Mouse (Mus musculus) erythroid progenitor cell, adult 5-6 weeks (primary cell): Measurements from ENCODE around the gene Tenm4. TPM values are rescaled to one million over a fixed set of nuclear protein-coding genes. Genes with fewer than 3 reads are reported as not detected.

ENCODE experiments used
- ATAC-seq: replicated peaks from 2 replicates; pipeline ENCODE4 v1.8.0; 2016; ENCODE audit warnings: moderate number of reproducible peaks, mild to moderate bottlenecking, moderate TSS enrichment, inconsistent platforms; ENCODE audit not compliant: poor library complexity, low FRiP score, severe bottlenecking
- total RNA-seq, 2 experiments: library from RNA; stranded (forward) in 1 of 2; stranded (reverse) in 1 of 2; fragments of 150-400 nt in 1 of 2; fragments of 186-747, 209-891 nt in 1 of 2; gene quantifications; 2 replicates each; pipeline versions ENCODE4 v1.2.3 to v1.2.4; 2015 to 2017; ENCODE audit warnings: low replicate concordance in 2 of 2

Gene Tenm4
- total RNA-seq, 2 experiments from 2014 or later: 0.23 to 1.7 TPM

GRCm38 (mm10) chr7:96808059-96808646 lies 637.1 kb downstream of the Tenm4 start:
- ATAC-seq: no peak

GRCm38 (mm10) chr7:96811691-96812090 lies 640.6 kb downstream of the Tenm4 start:
- no peak for ATAC-seq

- ATAC-seq: no peak
These were observed 642.0 kb downstream of the Tenm4 start for GRCm38 (mm10) chr7:96813036-96813435.

- no peak for ATAC-seq
These were observed 642.7 kb downstream of the Tenm4 start for GRCm38 (mm10) chr7:96813497-96814400.

- no peak for ATAC-seq
These were observed 643.5 kb downstream of the Tenm4 start for GRCm38 (mm10) chr7:96814581-96814980.

- no peak for ATAC-seq
These were observed 646.1 kb downstream of the Tenm4 start for GRCm38 (mm10) chr7:96817030-96817674.

GRCm38 (mm10) chr7:96818236-96818916 lies 647.3 kb downstream of the Tenm4 start:
- ATAC-seq: no peak

GRCm38 (mm10) chr7:96819538-96819937 lies 648.5 kb downstream of the Tenm4 start:
- no peak for ATAC-seq

- ATAC-seq: no peak
These were observed 649.3 kb downstream of the Tenm4 start for GRCm38 (mm10) chr7:96820343-96820742.

GRCm38 (mm10) chr7:96826101-96826500 lies 655.1 kb downstream of the Tenm4 start:
- no peak for ATAC-seq

- no peak for ATAC-seq
These were observed 655.6 kb downstream of the Tenm4 start for GRCm38 (mm10) chr7:96826672-96827071.

GRCm38 (mm10) chr7:96832551-96832950 lies 661.5 kb downstream of the Tenm4 start:
- ATAC-seq: no peak

- no peak for ATAC-seq
These were observed 662.0 kb downstream of the Tenm4 start for GRCm38 (mm10) chr7:96833012-96833411.

GRCm38 (mm10) chr7:96834681-96835289 lies 663.7 kb downstream of the Tenm4 start:
- no peak for ATAC-seq

GRCm38 (mm10) chr7:96835313-96835712 lies 664.3 kb downstream of the Tenm4 start:
- no peak for ATAC-seq

GRCm38 (mm10) chr7:96838271-96838841 lies 667.3 kb downstream of the Tenm4 start:
- ATAC-seq: no peak

GRCm38 (mm10) chr7:96838926-96839325 lies 667.9 kb downstream of the Tenm4 start:
- no peak for ATAC-seq

GRCm38 (mm10) chr7:96839586-96839985 lies 668.5 kb downstream of the Tenm4 start:
- no peak for ATAC-seq

GRCm38 (mm10) chr7:96842477-96843255 lies 671.6 kb downstream of the Tenm4 start:
- no peak for ATAC-seq
